Mouse (Mus musculus): ENCODE results near the gene Tbck. TPM values are rescaled to one million over a fixed set of nuclear protein-coding genes. Genes with fewer than 3 reads are reported as not detected.

The Tbck gene
- polyA plus RNA-seq, 1 experiment from 2014 or later, result 14.9 TPM

- ATAC-seq, result no peak
Observed at GRCm38 (mm10) chr3:132839516-132839915, 155.6 kb downstream of the Tbck start.

GRCm38 (mm10) chr3:132842676-132843075 is 158.7 kb downstream of the Tbck start:
- Histone ChIP-seq H3K9ac (ENCODE audit: low read depth, low read length) (no peak overlapping the region), H3K27ac (ENCODE audit: low read length) (no peak overlapping the region), H3K36me3 (ENCODE audit: control insufficient read depth, insufficient read depth, low read length) (peaks cover 12% of the 10 kb centered on the region), H3K9me3 (ENCODE audit: control insufficient read depth, low read length) (no peaks in the 10 kb centered on the region), H3K4me2 (ENCODE audit: low read depth, low read length) (no peak overlapping the region), H3K4me3 (ENCODE audit: low read length) (no peak overlapping the region), H3K27me3 (replicated peaks; ENCODE audit: control insufficient read depth, insufficient read depth, low read length) (no peaks in the 10 kb centered on the region), H3K4me1 (ENCODE audit: control insufficient read depth, insufficient read depth, low read length) (no peaks in the 10 kb centered on the region)
- no peak for ATAC-seq
- 95% methylated on average over 6 of the region's 6 CpGs for WGBS

More at GRCm38 (mm10) chr3:132839516-132839915, 155.6 kb downstream of the Tbck start:
- no peaks in the 10 kb centered on the region for H3K27me3 ChIP-seq (replicated peaks; ENCODE audit: control insufficient read depth, insufficient read depth, low read length)
- H3K9ac ChIP-seq (ENCODE audit: low read depth, low read length), result no peak overlapping the region
- no peak overlapping the region for H3K4me2 ChIP-seq (ENCODE audit: low read depth, low read length)
- no peak overlapping the region for H3K27ac ChIP-seq (ENCODE audit: low read length)
- H3K4me1 ChIP-seq (ENCODE audit: control insufficient read depth, insufficient read depth, low read length), result no peaks in the 10 kb centered on the region
- H3K9me3 ChIP-seq (ENCODE audit: control insufficient read depth, low read length), result no peaks in the 10 kb centered on the region
- H3K36me3 ChIP-seq (ENCODE audit: control insufficient read depth, insufficient read depth, low read length), result peaks cover 12% of the 10 kb centered on the region
- no peak overlapping the region for H3K4me3 ChIP-seq (ENCODE audit: low read length)
- WGBS, result 92% methylated on average over 8 of the region's 8 CpGs

- no peak overlapping the region for H3K9ac ChIP-seq (ENCODE audit: low read depth, low read length)
- no peak overlapping the region for H3K27ac ChIP-seq (ENCODE audit: low read length)
- no peaks in the 10 kb centered on the region for H3K9me3 ChIP-seq (ENCODE audit: control insufficient read depth, low read length)
- no peaks in the 10 kb centered on the region for H3K27me3 ChIP-seq (replicated peaks; ENCODE audit: control insufficient read depth, insufficient read depth, low read length)
- no peaks in the 10 kb centered on the region for H3K4me1 ChIP-seq (ENCODE audit: control insufficient read depth, insufficient read depth, low read length)
- no peak overlapping the region for H3K4me3 ChIP-seq (ENCODE audit: low read length)
- no peak overlapping the region for H3K4me2 ChIP-seq (ENCODE audit: low read depth, low read length)
- no peaks in the 10 kb centered on the region for H3K36me3 ChIP-seq (ENCODE audit: control insufficient read depth, insufficient read depth, low read length)
- WGBS, result 77% methylated on average over 7 of the region's 7 CpGs
- ATAC-seq, result no peak
Observed at GRCm38 (mm10) chr3:132849669-132850068, 165.7 kb downstream of the Tbck start.

GRCm38 (mm10) chr3:132850431-132850830 is 166.5 kb downstream of the Tbck start:
- ATAC-seq, result no peak
- WGBS, result 86% methylated on average over 2 of the region's 2 CpGs
- no peak overlapping the region for H3K9ac ChIP-seq (ENCODE audit: low read depth, low read length)
- H3K27ac ChIP-seq (ENCODE audit: low read length), result no peak overlapping the region
- H3K4me3 ChIP-seq (ENCODE audit: low read length), result no peak overlapping the region
- H3K9me3 ChIP-seq (ENCODE audit: control insufficient read depth, low read length), result no peaks in the 10 kb centered on the region
- H3K27me3 ChIP-seq (replicated peaks; ENCODE audit: control insufficient read depth, insufficient read depth, low read length), result no peaks in the 10 kb centered on the region
- no peaks in the 10 kb centered on the region for H3K36me3 ChIP-seq (ENCODE audit: control insufficient read depth, insufficient read depth, low read length)
- H3K4me1 ChIP-seq (ENCODE audit: control insufficient read depth, insufficient read depth, low read length), result no peaks in the 10 kb centered on the region
- H3K4me2 ChIP-seq (ENCODE audit: low read depth, low read length), result no peak overlapping the region

- H3K4me3 ChIP-seq (ENCODE audit: low read length), result no peak overlapping the region
- no peak for ATAC-seq
- 63% methylated on average over 1 of the region's 1 CpGs for WGBS
Observed at GRCm38 (mm10) chr3:132851417-132851816, 167.5 kb downstream of the Tbck start.

GRCm38 (mm10) chr3:132851841-132852728 is 168.1 kb downstream of the Tbck start:
- 65% methylated on average over 28 of the region's 28 CpGs for WGBS
- ATAC-seq, result no peak

More at GRCm38 (mm10) chr3:132851417-132851816, 167.5 kb downstream of the Tbck start:
- H3K9me3 ChIP-seq (ENCODE audit: control insufficient read depth, low read length), result no peaks in the 10 kb centered on the region
- no peak overlapping the region for H3K4me2 ChIP-seq (ENCODE audit: low read depth, low read length)
- H3K27ac ChIP-seq (ENCODE audit: low read length), result no peak overlapping the region
- H3K4me1 ChIP-seq (ENCODE audit: control insufficient read depth, insufficient read depth, low read length), result no peaks in the 10 kb centered on the region
- H3K36me3 ChIP-seq (ENCODE audit: control insufficient read depth, insufficient read depth, low read length), result no peaks in the 10 kb centered on the region
- H3K9ac ChIP-seq (ENCODE audit: low read depth, low read length), result no peak overlapping the region
- no peaks in the 10 kb centered on the region for H3K27me3 ChIP-seq (replicated peaks; ENCODE audit: control insufficient read depth, insufficient read depth, low read length)

GRCm38 (mm10) chr3:132854271-132854670 is 170.3 kb downstream of the Tbck start:
- H3K4me1 ChIP-seq (ENCODE audit: control insufficient read depth, insufficient read depth, low read length), result no peaks in the 10 kb centered on the region
- ATAC-seq, result no peak
- WGBS, result 84% methylated on average over 9 of the region's 9 CpGs
- H3K4me2 ChIP-seq (ENCODE audit: low read depth, low read length), result no peak overlapping the region
- H3K27me3 ChIP-seq (replicated peaks; ENCODE audit: control insufficient read depth, insufficient read depth, low read length), result no peaks in the 10 kb centered on the region
- H3K9me3 ChIP-seq (ENCODE audit: control insufficient read depth, low read length), result no peaks in the 10 kb centered on the region
- no peak overlapping the region for H3K9ac ChIP-seq (ENCODE audit: low read depth, low read length)
- H3K36me3 ChIP-seq (ENCODE audit: control insufficient read depth, insufficient read depth, low read length), result no peaks in the 10 kb centered on the region
- no peak overlapping the region for H3K4me3 ChIP-seq (ENCODE audit: low read length)
- H3K27ac ChIP-seq (ENCODE audit: low read length), result no peak overlapping the region

More at GRCm38 (mm10) chr3:132851841-132852728, 168.1 kb downstream of the Tbck start:
- H3K9ac ChIP-seq (ENCODE audit: low read depth, low read length), result no peak overlapping the region
- no peaks in the 10 kb centered on the region for H3K36me3 ChIP-seq (ENCODE audit: control insufficient read depth, insufficient read depth, low read length)
- no peaks in the 10 kb centered on the region for H3K4me1 ChIP-seq (ENCODE audit: control insufficient read depth, insufficient read depth, low read length)
- H3K9me3 ChIP-seq (ENCODE audit: control insufficient read depth, low read length), result no peaks in the 10 kb centered on the region
- no peak overlapping the region for H3K27ac ChIP-seq (ENCODE audit: low read length)
- H3K4me2 ChIP-seq (ENCODE audit: low read depth, low read length), result no peak overlapping the region
- no peaks in the 10 kb centered on the region for H3K27me3 ChIP-seq (replicated peaks; ENCODE audit: control insufficient read depth, insufficient read depth, low read length)
- no peak overlapping the region for H3K4me3 ChIP-seq (ENCODE audit: low read length)

GRCm38 (mm10) chr3:132855458-132856212 is 171.7 kb downstream of the Tbck start:
- no peak overlapping the region for H3K4me2 ChIP-seq (ENCODE audit: low read depth, low read length)
- no peak for ATAC-seq
- no peaks in the 10 kb centered on the region for H3K36me3 ChIP-seq (ENCODE audit: control insufficient read depth, insufficient read depth, low read length)
- H3K27ac ChIP-seq (ENCODE audit: low read length), result no peak overlapping the region
- H3K9me3 ChIP-seq (ENCODE audit: control insufficient read depth, low read length), result no peaks in the 10 kb centered on the region
- H3K4me3 ChIP-seq (ENCODE audit: low read length), result no peak overlapping the region
- WGBS, result 60% methylated on average over 9 of the region's 9 CpGs
- no peak overlapping the region for H3K9ac ChIP-seq (ENCODE audit: low read depth, low read length)
- no peaks in the 10 kb centered on the region for H3K27me3 ChIP-seq (replicated peaks; ENCODE audit: control insufficient read depth, insufficient read depth, low read length)
- no peaks in the 10 kb centered on the region for H3K4me1 ChIP-seq (ENCODE audit: control insufficient read depth, insufficient read depth, low read length)

GRCm38 (mm10) chr3:132856651-132857050 is 172.7 kb downstream of the Tbck start:
- no peaks in the 10 kb centered on the region for H3K9me3 ChIP-seq (ENCODE audit: control insufficient read depth, low read length)
- H3K9ac ChIP-seq (ENCODE audit: low read depth, low read length), result no peak overlapping the region
- no peak for ATAC-seq
- no peak overlapping the region for H3K4me2 ChIP-seq (ENCODE audit: low read depth, low read length)
- H3K4me1 ChIP-seq (ENCODE audit: control insufficient read depth, insufficient read depth, low read length), result no peaks in the 10 kb centered on the region
- H3K27me3 ChIP-seq (replicated peaks; ENCODE audit: control insufficient read depth, insufficient read depth, low read length), result no peaks in the 10 kb centered on the region
- no peaks in the 10 kb centered on the region for H3K36me3 ChIP-seq (ENCODE audit: control insufficient read depth, insufficient read depth, low read length)
- H3K4me3 ChIP-seq (ENCODE audit: low read length), result no peak overlapping the region
- 56% methylated on average over 6 of the region's 6 CpGs for WGBS
- H3K27ac ChIP-seq (ENCODE audit: low read length), result no peak overlapping the region

All from intestine, embryonic 16.5 days (tissue).